Mouse (Mus musculus) C2C12 (cell line): Measurements from ENCODE around the gene Erp44.

Experiments used
- CTCF ChIP-seq: IDR thresholded peaks from one replicate; pipeline ENCODE4 v1.5.1; 2011; ENCODE audit not compliant: control insufficient read depth, insufficient read depth, insufficient read length
- USF1 ChIP-seq: IDR thresholded peaks from one replicate; pipeline ENCODE4 v1.6.1; 2011; ENCODE audit warnings: low read depth, mild to moderate bottlenecking, control low read depth, moderate library complexity

GRCm38 (mm10) chr4:48322095-48322494 is 42.7 kb upstream of the Erp44 start:
- TF ChIP-seq USF1 (no peak), CTCF (no peak)
